Mouse (Mus musculus) effector memory CD4-positive, alpha-beta T cell, adult 7 months (primary cell): ENCODE results near the gene Ly75. TPM values are rescaled to one million over a fixed set of nuclear protein-coding genes. Genes with fewer than 3 reads are reported as not detected.

ENCODE experiments used
- polyA plus RNA-seq: library from polyadenylated mRNA; unstranded; fragments of 100-300 nt; shearing (Covaris generic); gene quantifications from one replicate; pipeline ENCODE4 v1.2.1, GENCODE M21; 2017

Ly75 gene
- polyA plus RNA-seq = 28.3 TPM

GRCm38 (mm10) chr2:60382858-60383669, at the start of gene Ly75:
Gene Ly75, minus strand, starts transcription at chr2:60383303.

GRCm38 (mm10) chr2:60284467-60284821, 98.7 kb downstream of the Ly75 start, which contains the start of gene Cd302:
Gene Cd302, minus strand, starts transcription at chr2:60284488.

Other genes with a start within 250 kb of the Ly75 start
- gene Baz2b, start 173.5 kb downstream of the Ly75 start, polyA plus RNA-seq = 47.2 TPM
- 209 TPM for gene March7, start 173.4 kb downstream of the Ly75 start, polyA plus RNA-seq
- gene Cd302, start 98.8 kb downstream of the Ly75 start, polyA plus RNA-seq = 1.2 TPM
- gene Pla2r1, start 170.0 kb upstream of the Ly75 start, polyA plus RNA-seq = 1.2 TPM